Mouse (Mus musculus): ENCODE results near the gene Gfap. TPM values are rescaled to one million over a fixed set of nuclear protein-coding genes. Genes with fewer than 3 reads are reported as not detected.

Gene Gfap
- polyA plus RNA-seq (2012; fragmentation: generic; extraction: Trizol), result 0.16 TPM

GRCm38 (mm10) chr11:102900763-102901162 is at the start of gene Gfap:
TSS of gene Gfap (minus strand) at chr11:102900912.
- Histone ChIP-seq H3K79me2 (ENCODE audit: control insufficient read depth, insufficient read depth) (no peaks in the 10 kb centered on the region), H3K4me2 (ENCODE audit: low read depth) (no peak within 1 kb of the TSS), H3K27me3 (ENCODE audit: control insufficient read depth, insufficient read depth, insufficient read length) (no peaks in the 10 kb centered on the region), H3K4me3 (no peak within 1 kb of the TSS), H3ac (ENCODE audit: control insufficient read depth, insufficient read length) (no peak within 1 kb of the TSS), H3K36me3 (ENCODE audit: control insufficient read depth, insufficient read depth) (peaks cover 3% of the 10 kb centered on the region)
- TF ChIP-seq USF1 (IDR thresholded peaks at IDR 0.05; ENCODE audit: low read depth), result no peak
- peak; percentile 44 for TF ChIP-seq POLR2AphosphoS2 (IDR thresholded peaks at IDR 0.05; ENCODE audit: insufficient read length, low read depth)
- no peak for TF ChIP-seq TCF3 (IDR thresholded peaks at IDR 0.05; ENCODE audit: insufficient read length, low read depth)
- no peak for TF ChIP-seq MAX (IDR thresholded peaks at IDR 0.05; ENCODE audit: low read depth)

- peak; percentile 8 for TF ChIP-seq POLR2A (IDR thresholded peaks at IDR 0.05; ENCODE audit: insufficient read length, low read depth)
- TF ChIP-seq TCF12 (IDR thresholded peaks at IDR 0.05; ENCODE audit: insufficient read depth, poor library complexity, severe bottlenecking), result no peak
- TF ChIP-seq TCF3 (IDR thresholded peaks at IDR 0.05; ENCODE audit: insufficient read length, low read depth), result no peak
- peak overlapping the region; percentile 9 for H3ac ChIP-seq (ENCODE audit: control insufficient read depth, insufficient read length)
- H3K4me3 ChIP-seq, result no peak overlapping the region
- H3K27me3 ChIP-seq (ENCODE audit: control insufficient read depth, insufficient read depth, insufficient read length), result peaks cover 25% of the 10 kb centered on the region
- H3K36me3 ChIP-seq (ENCODE audit: control insufficient read depth, insufficient read depth), result no peaks in the 10 kb centered on the region
- H3K4me2 ChIP-seq (ENCODE audit: low read depth), result peak overlapping the region; percentile 78
- H3K79me2 ChIP-seq (ENCODE audit: control insufficient read depth, insufficient read depth), result no peaks in the 10 kb centered on the region
These were observed 47.6 kb upstream of the Gfap start for GRCm38 (mm10) chr11:102948043-102948961.

- H3ac ChIP-seq (ENCODE audit: control insufficient read depth, insufficient read length), result no peak overlapping the region
- no peaks in the 10 kb centered on the region for H3K36me3 ChIP-seq (ENCODE audit: control insufficient read depth, insufficient read depth)
- H3K27me3 ChIP-seq (ENCODE audit: control insufficient read depth, insufficient read depth, insufficient read length), result peaks cover 31% of the 10 kb centered on the region
- TF ChIP-seq POLR2A (IDR thresholded peaks at IDR 0.05; ENCODE audit: insufficient read length, low read depth) (no peak), MAX (IDR thresholded peaks at IDR 0.05; ENCODE audit: low read depth) (no peak)
- H3K79me2 ChIP-seq (ENCODE audit: control insufficient read depth, insufficient read depth), result no peaks in the 10 kb centered on the region
- H3K4me2 ChIP-seq (ENCODE audit: low read depth), result peak overlapping the region; percentile 61
- H3K4me3 ChIP-seq, result no peak overlapping the region
These were observed 46.3 kb upstream of the Gfap start for GRCm38 (mm10) chr11:102946992-102947343.

GRCm38 (mm10) chr11:102946265-102946991 is 45.7 kb upstream of the Gfap start, which contains the start of gene C1ql1:
TSS of gene C1ql1 (minus strand) at chr11:102946688.
- H3K36me3 ChIP-seq (ENCODE audit: control insufficient read depth, insufficient read depth), result no peaks in the 10 kb centered on the region
- H3K79me2 ChIP-seq (ENCODE audit: control insufficient read depth, insufficient read depth), result no peaks in the 10 kb centered on the region
- H3K4me2 ChIP-seq (ENCODE audit: low read depth), result peak within 1 kb of the TSS; percentile 61
- TF ChIP-seq E2F4 (IDR thresholded peaks at IDR 0.05; ENCODE audit: insufficient read depth) (no peak), TCF12 (IDR thresholded peaks at IDR 0.05; ENCODE audit: insufficient read depth, poor library complexity, severe bottlenecking) (no peak), POLR2A (IDR thresholded peaks at IDR 0.05; ENCODE audit: insufficient read length, low read depth) (peak; percentile 50)
- no peak within 1 kb of the TSS for H3ac ChIP-seq (ENCODE audit: control insufficient read depth, insufficient read length)
- H3K4me3 ChIP-seq, result no peak within 1 kb of the TSS
- peaks cover 31% of the 10 kb centered on the region for H3K27me3 ChIP-seq (ENCODE audit: control insufficient read depth, insufficient read depth, insufficient read length)

- H3K4me3 ChIP-seq, result no peak overlapping the region
- no peak overlapping the region for H3ac ChIP-seq (ENCODE audit: control insufficient read depth, insufficient read length)
- TF ChIP-seq SRF (IDR thresholded peaks at IDR 0.05; ENCODE audit: control insufficient read depth, insufficient read length, low read depth) (no peak), TCF3 (IDR thresholded peaks at IDR 0.05; ENCODE audit: insufficient read length, low read depth) (no peak)
- no peaks in the 10 kb centered on the region for H3K36me3 ChIP-seq (ENCODE audit: control insufficient read depth, insufficient read depth)
- peaks cover 31% of the 10 kb centered on the region for H3K27me3 ChIP-seq (ENCODE audit: control insufficient read depth, insufficient read depth, insufficient read length)
- H3K79me2 ChIP-seq (ENCODE audit: control insufficient read depth, insufficient read depth), result no peaks in the 10 kb centered on the region
- H3K4me2 ChIP-seq (ENCODE audit: low read depth), result no peak overlapping the region
These were observed 44.9 kb upstream of the Gfap start for GRCm38 (mm10) chr11:102945306-102946264.

- no peak overlapping the region for H3K4me3 ChIP-seq
- no peaks in the 10 kb centered on the region for H3K36me3 ChIP-seq (ENCODE audit: control insufficient read depth, insufficient read depth)
- peaks cover 30% of the 10 kb centered on the region for H3K27me3 ChIP-seq (ENCODE audit: control insufficient read depth, insufficient read depth, insufficient read length)
- H3K79me2 ChIP-seq (ENCODE audit: control insufficient read depth, insufficient read depth), result no peaks in the 10 kb centered on the region
- H3K4me2 ChIP-seq (ENCODE audit: low read depth), result no peak overlapping the region
- no peak overlapping the region for H3ac ChIP-seq (ENCODE audit: control insufficient read depth, insufficient read length)
- TF ChIP-seq SRF (IDR thresholded peaks at IDR 0.05; ENCODE audit: control insufficient read depth, insufficient read length, low read depth) (no peak), POLR2A (IDR thresholded peaks at IDR 0.05; ENCODE audit: insufficient read length, low read depth) (no peak), MAX (IDR thresholded peaks at IDR 0.05; ENCODE audit: low read depth) (no peak), REST (IDR thresholded peaks at IDR 0.05; ENCODE audit: insufficient read depth, insufficient read length) (no peak), USF1 (IDR thresholded peaks at IDR 0.05; ENCODE audit: low read depth) (no peak), MYOG (IDR thresholded peaks at IDR 0.05; ENCODE audit: control insufficient read depth in 1 of 3, insufficient read depth in 1 of 3, insufficient read length in 2 of 3, low read depth in 2 of 3) (no peak)
These were observed 40.5 kb upstream of the Gfap start for GRCm38 (mm10) chr11:102941236-102941635.

Data from myocyte (in vitro differentiated cells).